Mouse (Mus musculus) G1E (cell line): ENCODE measurements around the gene Plrg1. TPM values are rescaled to one million over a fixed set of nuclear protein-coding genes. Genes with fewer than 3 reads are reported as not detected.

ENCODE experiments used
- ATAC-seq: 2 replicates; pipeline ENCODE4 v1.8.0; 2016; ENCODE audit warnings: mild to moderate bottlenecking; ENCODE audit not compliant: insufficient number of reproducible peaks, poor library complexity, low FRiP score, severe bottlenecking; ENCODE audit errors: extremely low read depth
- DNase-seq: peaks from one replicate; pipeline ENCODE4 v3.0.0; 2012; ENCODE audit warnings: low spot score
- H3K27me3 ChIP-seq: 2 replicates; pipeline ENCODE4 v1.6.1; 2012; ENCODE audit warnings: mild to moderate bottlenecking, low read length, inconsistent platforms; ENCODE audit not compliant: insufficient read depth
- H3K36me3 ChIP-seq: replicated peaks from 2 replicates; pipeline ENCODE3; 2012; ENCODE audit warnings: mild to moderate bottlenecking, inconsistent platforms
- H3K4me1 ChIP-seq: 2 replicates; pipeline ENCODE4 v1.6.1; 2012; ENCODE audit warnings: low read depth, low read length, inconsistent platforms, mixed read lengths; ENCODE audit not compliant: insufficient read depth
- H3K4me3 ChIP-seq: 2 replicates; pipeline ENCODE4 v1.5.1; 2012; ENCODE audit warnings: low read depth, mild to moderate bottlenecking, inconsistent platforms, low read length, moderate library complexity, mixed read lengths
- H3K9me3 ChIP-seq: replicated peaks from 2 replicates; pipeline ENCODE4 v1.6.1; 2012; ENCODE audit warnings: inconsistent platforms
- CTCF ChIP-seq: IDR thresholded peaks from 2 replicates; pipeline ENCODE4 v1.5.1; 2012; ENCODE audit warnings: low read depth, low read length, inconsistent platforms, mixed read lengths
- GATA1 ChIP-seq: IDR thresholded peaks from 2 replicates; pipeline ENCODE4 v1.6.1; 2012; ENCODE audit warnings: borderline replicate concordance, low read length, inconsistent platforms, mixed read lengths
- GATA2 ChIP-seq: IDR thresholded peaks from 2 replicates; pipeline ENCODE4 v1.6.1; 2012; ENCODE audit warnings: low read depth, low read length, inconsistent platforms, borderline replicate concordance
- POLR2AphosphoS5 ChIP-seq: IDR thresholded peaks from 2 replicates; pipeline ENCODE4 v1.6.1; 2012; ENCODE audit warnings: low read depth, low read length, inconsistent platforms; ENCODE audit not compliant: insufficient replicate concordance
- TAL1 ChIP-seq: conservative IDR thresholded peaks from 2 replicates; pipeline ENCODE4 v1.6.1; 2012; ENCODE audit warnings: low read depth, low read length, inconsistent platforms, mixed read lengths
- polyA plus RNA-seq: library from polyadenylated mRNA; stranded (reverse); fragments of >175 nt; gene quantifications from 2 replicates; pipeline ENCODE4 v1.2.3, GENCODE M21; 2012
- total RNA-seq, 2 experiments: library from RNA; stranded (forward) in 1 of 2; stranded (reverse) in 1 of 2; fragments of 200-1000 nt in 1 of 2; fragments of >200 nt in 1 of 2; fragmentation: Nextera tagmentation in 1 of 2; gene quantifications; 2 replicates each; pipeline ENCODE4 v1.2.3; 2014 to 2017

The Plrg1 gene
- total and polyA plus RNA-seq, 3 experiments: 6.6 to 122 (median 99.5) TPM

DNA sequence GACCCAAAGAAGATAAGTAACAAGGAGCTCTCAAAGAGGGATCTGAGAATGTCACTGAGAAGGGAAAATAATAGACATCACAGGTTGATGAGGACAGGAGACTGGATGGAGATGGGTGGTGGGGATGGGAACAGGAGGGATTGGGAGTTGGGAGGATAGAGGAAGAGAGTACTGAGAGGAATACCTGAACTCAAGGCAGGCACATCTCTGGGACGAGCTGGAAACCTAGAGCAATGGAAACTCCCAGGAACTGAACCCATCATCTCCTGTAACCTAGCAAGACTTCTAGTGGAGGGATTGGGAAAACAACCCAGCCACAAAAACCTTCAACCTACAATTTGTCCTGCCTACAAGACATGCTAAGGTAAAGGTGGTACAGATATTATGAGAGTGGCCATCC lies 39.1 kb upstream of the Plrg1 start:
- no peak overlapping the region for H3K4me3 ChIP-seq
- H3K36me3 ChIP-seq: no peaks in the 10 kb centered on the region
- no peaks in the 10 kb centered on the region for H3K9me3 ChIP-seq
- peaks cover 3% of the 10 kb centered on the region; the same call in 1 of the 2 replicates for H3K27me3 ChIP-seq
- H3K4me1 ChIP-seq: no peaks in the 10 kb centered on the region; the same call in 1 of the 2 replicates
- ATAC-seq (no peak), DNase-seq (no peak)
- TF ChIP-seq CTCF (no peak), GATA1 (no peak), POLR2AphosphoS5 (no peak), GATA2 (no peak), TAL1 (no peak)

DNA sequence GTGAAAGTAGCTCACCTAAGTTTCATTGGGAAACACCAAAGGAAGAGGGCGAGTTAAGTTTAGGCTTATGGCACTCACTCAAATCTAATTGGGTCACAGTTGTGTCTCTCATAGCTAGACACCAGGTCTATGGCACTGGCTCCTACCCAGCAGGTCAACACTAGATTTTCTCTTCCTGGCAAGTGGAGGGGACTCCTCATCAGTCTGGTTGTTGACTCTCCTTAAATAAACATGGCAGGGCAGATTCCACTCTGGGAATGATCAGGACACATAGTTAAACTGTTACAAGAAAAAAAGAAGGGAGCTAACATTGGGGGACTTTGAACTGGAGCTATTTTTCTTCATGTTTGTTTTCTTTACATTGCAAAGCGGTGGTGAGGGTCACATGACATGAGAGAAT lies 34.9 kb upstream of the Plrg1 start:
- H3K9me3 ChIP-seq: no peaks in the 10 kb centered on the region
- TF ChIP-seq GATA2 (no peak), GATA1 (no peak), TAL1 (no peak), POLR2AphosphoS5 (no peak), CTCF (no peak)
- H3K4me1 ChIP-seq: no peaks in the 10 kb centered on the region; the same call in 1 of the 2 replicates
- H3K36me3 ChIP-seq: no peaks in the 10 kb centered on the region
- 0 out of 2 replicates have a peak, but pooled peaks cover under 1% of the 10 kb centered on the region for H3K27me3 ChIP-seq
- ATAC-seq (no peak), DNase-seq (no peak)
- no peak overlapping the region for H3K4me3 ChIP-seq

DNA sequence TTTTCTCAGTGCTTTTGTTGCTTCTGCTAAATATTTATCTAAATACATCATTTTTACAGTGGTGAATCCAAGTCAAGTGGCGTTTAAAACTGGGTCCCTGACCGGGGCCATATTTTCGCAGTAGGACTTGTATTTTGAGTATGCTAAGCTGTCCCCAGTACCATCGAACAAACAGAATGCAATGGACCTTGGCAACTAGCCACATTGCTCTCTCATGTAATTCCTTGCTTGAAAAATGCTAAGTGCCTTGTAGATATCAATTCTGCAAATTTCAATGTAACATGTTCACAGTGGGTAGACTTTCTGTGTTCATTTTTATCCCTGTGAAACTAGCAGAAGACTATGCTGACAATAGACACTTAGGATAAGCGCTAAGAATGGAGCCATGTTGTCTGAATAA lies 34.1 kb upstream of the Plrg1 start:
- H3K36me3 ChIP-seq: no peaks in the 10 kb centered on the region
- no peak overlapping the region for H3K4me3 ChIP-seq
- no peaks in the 10 kb centered on the region for H3K9me3 ChIP-seq
- peaks cover 7% of the 10 kb centered on the region; the same call in 1 of the 2 replicates for H3K27me3 ChIP-seq
- H3K4me1 ChIP-seq: no peaks in the 10 kb centered on the region; the same call in 1 of the 2 replicates
- ATAC-seq (no peak), DNase-seq (no peak)
- TF ChIP-seq CTCF: no peak
- TF ChIP-seq GATA2: no peak
- TF ChIP-seq TAL1: no peak
- no peak for TF ChIP-seq POLR2AphosphoS5
- TF ChIP-seq GATA1: no peak

DNA sequence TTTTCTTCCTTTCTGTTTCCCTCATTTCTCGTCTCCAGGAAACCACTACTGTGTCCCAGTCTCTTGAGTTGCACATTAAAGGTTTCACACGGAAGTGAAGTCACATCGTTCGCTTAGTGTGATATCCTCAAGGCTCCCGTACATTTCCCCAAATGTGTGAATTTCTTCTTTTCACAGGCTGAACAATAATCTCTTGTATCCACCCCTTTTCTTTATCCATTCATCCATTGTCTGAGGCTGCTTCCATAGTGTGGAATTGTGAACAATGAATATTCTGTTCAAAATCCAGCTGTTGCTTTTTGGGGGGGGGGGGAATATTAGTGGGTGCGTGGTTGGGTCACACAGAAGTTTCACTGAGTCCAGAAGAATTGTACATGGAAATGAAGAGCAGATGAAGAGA lies 30.3 kb upstream of the Plrg1 start:
- ATAC-seq (no peak), DNase-seq (no peak)
- no peaks in the 10 kb centered on the region for H3K4me1 ChIP-seq
- no peak overlapping the region for H3K4me3 ChIP-seq
- no peaks in the 10 kb centered on the region for H3K9me3 ChIP-seq
- no peaks in the 10 kb centered on the region for H3K36me3 ChIP-seq
- H3K27me3 ChIP-seq: peaks cover 7% of the 10 kb centered on the region; the same call in 1 of the 2 replicates
- no peak for TF ChIP-seq GATA2
- TF ChIP-seq CTCF: no peak
- no peak for TF ChIP-seq GATA1
- TF ChIP-seq POLR2AphosphoS5: no peak
- no peak for TF ChIP-seq TAL1

DNA sequence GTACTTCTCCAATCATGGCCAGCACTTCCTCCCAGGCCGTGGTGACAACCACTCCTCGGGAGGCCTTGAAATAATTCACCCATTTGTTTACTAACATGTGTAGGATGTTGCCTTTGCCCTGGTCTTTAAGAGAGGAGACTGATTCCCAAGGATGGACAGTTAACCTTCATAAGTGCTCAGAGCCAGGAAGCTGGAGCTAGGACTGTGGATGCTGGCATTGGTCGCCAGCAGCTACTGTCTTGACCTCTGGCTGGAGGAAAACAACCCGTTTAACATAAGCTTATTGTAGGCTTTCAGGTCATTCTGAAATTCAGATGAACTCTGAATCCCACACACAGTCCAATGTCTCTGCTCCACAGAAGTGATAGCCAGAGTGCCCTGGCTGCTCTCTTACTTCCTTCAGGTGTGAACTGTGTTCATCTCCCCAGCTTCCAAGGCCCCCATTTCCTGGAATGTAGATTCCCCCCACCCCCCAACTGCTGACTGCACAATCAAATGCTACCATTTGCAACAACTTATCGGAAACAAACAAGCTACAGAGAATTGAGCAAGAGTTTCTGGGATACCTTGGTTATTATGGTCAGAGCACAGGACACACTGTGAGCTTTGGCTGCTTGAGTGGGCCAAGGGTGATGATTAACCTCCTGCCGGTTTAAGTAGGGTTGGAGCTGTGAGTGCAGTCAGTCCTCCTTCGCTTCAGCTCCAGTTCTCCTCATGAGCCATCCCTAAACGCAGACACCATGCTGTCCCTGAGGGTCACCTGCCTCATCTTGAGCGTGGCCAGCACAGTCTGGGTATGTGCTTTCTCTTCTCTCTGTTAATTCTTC lies 29.6 kb upstream of the Plrg1 start, which contains the start of gene Fga:
Fga (plus strand) TSS at position 602 of the 827 bp plus-strand sequence.
- no peak for ATAC-seq
- TF ChIP-seq GATA1 (no peak), GATA2 (no peak), TAL1 (no peak), CTCF (no peak), POLR2AphosphoS5 (no peak)
- no peak for DNase-seq

DNA sequence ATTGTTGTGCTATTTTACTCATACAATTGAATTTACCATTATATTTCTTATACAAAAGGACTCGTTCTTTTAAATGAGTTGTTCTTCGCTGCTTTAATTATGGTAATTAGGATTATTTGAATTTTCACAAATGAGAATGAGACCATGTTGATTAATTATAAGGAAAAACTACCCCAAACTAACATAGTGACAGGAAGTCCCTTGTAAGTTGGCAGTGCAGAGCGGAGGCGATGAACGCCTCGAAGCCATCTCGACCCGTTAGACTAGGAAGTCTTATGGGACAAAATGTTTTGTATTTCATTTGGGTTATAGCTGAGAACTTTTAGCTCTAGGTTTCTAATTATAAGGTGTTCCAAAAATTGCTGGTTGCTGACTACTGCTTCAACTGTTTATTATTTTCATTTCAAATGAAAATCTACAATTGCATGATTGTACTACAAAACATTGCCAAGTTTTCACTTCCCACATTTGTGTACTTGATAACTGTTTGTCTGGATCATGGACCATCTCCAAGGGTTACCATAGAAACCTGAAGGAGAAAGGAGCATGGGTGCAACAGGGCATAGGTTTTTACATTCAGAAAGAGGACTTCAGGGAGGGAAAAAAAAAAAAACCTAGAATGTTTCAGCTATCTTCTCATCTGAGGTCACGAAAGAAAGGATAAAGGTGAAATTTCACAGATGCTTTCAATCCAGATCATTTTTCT lies 27.6 kb upstream of the Plrg1 start:
- H3K9me3 ChIP-seq: no peaks in the 10 kb centered on the region
- no peak for DNase-seq
- H3K4me3 ChIP-seq: no peak overlapping the region
- TF ChIP-seq TAL1 (no peak), GATA2 (no peak), POLR2AphosphoS5 (no peak), CTCF (no peak)
- H3K36me3 ChIP-seq: no peaks in the 10 kb centered on the region
- peaks cover 17% of the 10 kb centered on the region; the same call in 1 of the 2 replicates for H3K27me3 ChIP-seq
- no peak for ATAC-seq
- H3K4me1 ChIP-seq: no peaks in the 10 kb centered on the region

More for the DNA sequence above, 29.6 kb upstream of the Plrg1 start, which contains the start of gene Fga:
- Histone ChIP-seq H3K36me3 (no peaks in the 10 kb centered on the region), H3K27me3 (peaks cover 7% of the 10 kb centered on the region; the same call in 1 of the 2 replicates), H3K9me3 (no peaks in the 10 kb centered on the region), H3K4me1 (no peaks in the 10 kb centered on the region), H3K4me3 (no peak within 1 kb of the TSS)
